Mouse (Mus musculus): ENCODE data around the gene Mbd5. TPM values are rescaled to one million over a fixed set of nuclear protein-coding genes. Genes with fewer than 3 reads are reported as not detected.
"Not testable (repeated sequence)": the region's sequence is repeated elsewhere in the genome, so short reads cannot be mapped to it uniquely, and the experiment has no call there.

The Mbd5 gene
- total RNA-seq, 2 experiments from 2014 or later: 36.0 to 40.2 TPM

- DNase-seq: no peak
- no peak for TF ChIP-seq CTCF (IDR thresholded peaks at IDR 0.05)
Observed at GRCm38 (mm10) chr2:49191695-49192094, 242.4 kb downstream of the Mbd5 start.

GRCm38 (mm10) chr2:49204081-49204480 lies 254.8 kb downstream of the Mbd5 start:
- no peak overlapping the region for H3K27ac ChIP-seq
- no peak overlapping the region for H3K4me3 ChIP-seq
- no peak for DNase-seq
- intact Hi-C loops (cut with DNase I): no loop called here
- TF ChIP-seq CTCF (IDR thresholded peaks at IDR 0.05): no peak

More at GRCm38 (mm10) chr2:49191695-49192094, 242.4 kb downstream of the Mbd5 start:
- intact Hi-C loops (cut with DNase I): no loop called here
- no peak overlapping the region for H3K27ac ChIP-seq
- H3K4me3 ChIP-seq: no peak overlapping the region

DNA sequence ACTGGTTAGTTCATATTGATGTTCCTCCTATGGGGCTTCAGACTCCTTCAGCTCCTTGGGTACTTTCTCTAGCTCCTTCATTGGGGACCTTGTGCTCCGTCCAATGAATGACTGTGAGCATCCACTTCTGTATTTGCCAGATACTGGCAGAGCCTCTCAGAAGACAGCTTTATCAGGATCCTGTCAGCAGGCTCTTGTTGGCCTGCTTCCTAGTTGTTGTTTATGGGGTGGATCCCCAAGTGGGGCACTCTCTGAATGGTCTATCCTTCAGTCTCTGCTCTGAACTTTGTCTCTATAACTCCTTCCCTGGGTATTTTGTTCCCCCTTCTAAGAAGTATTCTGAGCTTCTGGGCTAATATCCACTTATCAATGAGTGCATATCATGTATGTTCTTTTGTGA lies 256.4 kb downstream of the Mbd5 start:
- DNase-seq; H3K4me3 ChIP-seq; intact Hi-C loops (cut with DNase I); H3K27ac ChIP-seq: not testable (repeated sequence)

DNA sequence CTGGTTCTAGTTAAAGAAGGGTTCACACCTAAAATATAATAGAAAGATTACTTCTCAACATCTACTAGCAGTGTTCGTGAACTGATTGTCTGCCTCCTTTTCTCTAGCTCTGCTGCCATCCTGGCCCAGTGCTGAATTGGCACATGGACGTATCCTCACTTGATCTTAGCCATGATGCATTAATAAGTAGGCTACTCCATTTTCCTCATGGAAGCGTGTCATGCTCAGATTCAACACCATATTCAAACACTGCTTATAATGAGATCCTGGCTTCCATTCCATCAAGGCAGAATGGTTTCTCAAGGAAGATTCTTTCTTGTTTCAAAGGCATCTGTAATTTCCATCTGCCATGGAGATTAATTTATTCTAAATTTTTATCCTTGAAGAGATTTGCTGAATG lies 260.0 kb downstream of the Mbd5 start:
- no peak for DNase-seq
- H3K27ac ChIP-seq: no peak overlapping the region
- no peak for TF ChIP-seq CTCF (IDR thresholded peaks at IDR 0.05)
- intact Hi-C loops (cut with DNase I): no loop called here
- no peak overlapping the region for H3K4me3 ChIP-seq

- intact Hi-C loops (cut with DNase I): no loop called here
- no peak for DNase-seq
- TF ChIP-seq CTCF (IDR thresholded peaks at IDR 0.05): no peak
- Histone ChIP-seq H3K4me3 (no peak overlapping the region), H3K27ac (no peak overlapping the region)
Observed at GRCm38 (mm10) chr2:49210408-49210807, 261.1 kb downstream of the Mbd5 start.

DNA sequence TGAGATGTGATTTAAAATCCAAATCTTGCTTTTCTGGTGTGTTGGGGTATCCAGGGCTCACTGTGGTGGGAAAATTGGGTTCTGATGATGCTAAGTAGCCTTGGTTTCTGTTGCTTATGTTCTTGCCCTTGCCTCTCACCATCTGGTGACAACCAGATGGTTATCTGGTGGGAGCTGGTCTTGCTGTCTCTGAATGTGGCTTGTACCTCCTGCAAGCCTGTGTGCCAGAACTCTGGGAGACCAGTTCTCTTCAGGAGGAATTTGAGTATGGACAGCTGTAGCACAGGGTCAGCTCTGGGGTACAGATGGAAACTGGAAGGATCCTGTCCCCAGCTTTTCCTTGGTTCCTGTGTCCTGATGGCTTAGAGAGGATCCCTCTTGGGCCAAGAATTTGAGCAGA lies 280.4 kb downstream of the Mbd5 start:
- DNase-seq: no peak
- no peak for TF ChIP-seq CTCF (IDR thresholded peaks at IDR 0.05)
- H3K4me3 ChIP-seq: no peak overlapping the region
- no peak overlapping the region for H3K27ac ChIP-seq
- intact Hi-C loops (cut with DNase I): no loop called here

DNA sequence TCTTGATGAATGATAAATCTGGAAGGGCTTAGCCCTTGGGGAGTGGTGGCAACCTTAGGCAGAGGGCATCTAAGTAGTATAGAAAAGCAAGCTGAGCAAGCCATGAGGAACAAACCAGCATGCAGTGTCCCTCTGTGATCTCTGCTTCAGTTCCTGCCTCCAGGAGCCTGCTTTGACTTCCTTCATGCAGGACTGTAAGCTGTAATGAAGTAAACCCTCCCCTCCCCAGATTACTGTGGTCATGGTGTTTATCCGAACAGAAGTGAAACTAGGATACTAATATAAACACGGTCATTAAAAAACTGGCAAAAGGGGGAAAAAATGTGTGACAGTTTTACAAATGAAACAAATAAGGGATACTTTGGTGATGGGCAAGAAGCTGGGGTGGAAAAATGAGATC lies 284.8 kb downstream of the Mbd5 start:
- H3K27ac ChIP-seq: no peak overlapping the region
- no peak for DNase-seq
- no peak overlapping the region for H3K4me3 ChIP-seq
- intact Hi-C loops (cut with DNase I): no loop called here
- TF ChIP-seq CTCF (IDR thresholded peaks at IDR 0.05): no peak

DNA sequence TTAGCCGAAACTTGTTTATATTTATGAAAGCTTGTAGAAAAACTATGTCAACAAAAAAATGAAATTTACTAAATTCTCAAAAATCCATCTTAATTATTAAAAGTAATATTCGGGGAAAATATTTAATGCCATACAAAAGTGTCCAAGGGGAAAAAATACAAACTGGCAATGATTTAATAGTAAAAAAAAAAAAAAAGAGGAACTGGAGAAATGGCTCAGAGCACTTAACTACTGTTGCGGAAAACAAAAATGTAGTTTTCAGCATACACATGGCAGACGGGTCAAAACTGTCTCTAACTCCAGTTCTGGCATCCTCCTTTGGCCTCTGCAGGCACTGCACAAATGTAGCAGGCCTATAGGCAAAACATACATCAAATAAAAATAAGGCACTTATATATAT lies 292.4 kb downstream of the Mbd5 start:
- TF ChIP-seq CTCF (IDR thresholded peaks at IDR 0.05): no peak
- intact Hi-C loops (cut with DNase I): no loop called here
- DNase-seq: no peak
- Histone ChIP-seq H3K4me3 (no peak overlapping the region), H3K27ac (no peak overlapping the region)

GRCm38 (mm10) chr2:49264092-49264491 lies 314.8 kb downstream of the Mbd5 start:
- no peak overlapping the region for H3K4me3 ChIP-seq
- no peak overlapping the region for H3K27ac ChIP-seq
- TF ChIP-seq CTCF (IDR thresholded peaks at IDR 0.05): no peak
- DNase-seq: no peak
- intact Hi-C loops (cut with DNase I): no loop called here

DNA sequence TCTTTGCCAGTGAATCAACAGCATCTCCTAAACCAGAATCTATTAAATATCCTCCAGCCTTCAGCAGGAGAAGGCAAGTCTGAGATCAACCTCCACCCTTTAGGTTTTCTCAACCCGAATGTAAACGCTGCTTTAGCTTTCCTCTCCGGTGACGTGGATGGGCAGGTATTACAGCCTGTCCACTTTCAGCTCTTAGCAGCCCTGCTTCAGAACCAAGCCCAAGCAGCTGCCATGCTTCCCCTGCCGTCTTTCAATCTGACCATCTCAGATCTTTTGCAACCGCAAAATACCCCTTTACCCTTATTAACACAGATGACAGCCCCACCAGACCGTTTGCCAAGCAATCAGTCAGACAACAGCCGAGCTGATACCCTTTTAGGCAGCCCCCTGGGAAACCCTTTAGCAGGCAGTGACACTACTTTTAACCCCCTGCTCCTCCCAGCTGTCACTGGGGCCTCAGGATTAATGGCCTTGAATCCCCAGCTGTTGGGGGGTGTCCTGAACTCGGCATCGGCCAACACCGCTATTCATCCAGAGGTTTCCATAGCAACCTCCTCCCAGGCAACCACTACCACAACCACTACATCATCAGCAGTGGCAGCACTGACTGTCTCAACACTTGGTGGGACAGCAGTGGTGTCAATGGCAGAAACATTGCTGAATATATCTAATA lies 323.1 kb downstream of the Mbd5 start:
- intact Hi-C loops (cut with DNase I): no loop called here
- no peak overlapping the region for H3K27ac ChIP-seq
- TF ChIP-seq CTCF (IDR thresholded peaks at IDR 0.05): no peak
- no peak overlapping the region for H3K4me3 ChIP-seq
- no peak for DNase-seq

DNA sequence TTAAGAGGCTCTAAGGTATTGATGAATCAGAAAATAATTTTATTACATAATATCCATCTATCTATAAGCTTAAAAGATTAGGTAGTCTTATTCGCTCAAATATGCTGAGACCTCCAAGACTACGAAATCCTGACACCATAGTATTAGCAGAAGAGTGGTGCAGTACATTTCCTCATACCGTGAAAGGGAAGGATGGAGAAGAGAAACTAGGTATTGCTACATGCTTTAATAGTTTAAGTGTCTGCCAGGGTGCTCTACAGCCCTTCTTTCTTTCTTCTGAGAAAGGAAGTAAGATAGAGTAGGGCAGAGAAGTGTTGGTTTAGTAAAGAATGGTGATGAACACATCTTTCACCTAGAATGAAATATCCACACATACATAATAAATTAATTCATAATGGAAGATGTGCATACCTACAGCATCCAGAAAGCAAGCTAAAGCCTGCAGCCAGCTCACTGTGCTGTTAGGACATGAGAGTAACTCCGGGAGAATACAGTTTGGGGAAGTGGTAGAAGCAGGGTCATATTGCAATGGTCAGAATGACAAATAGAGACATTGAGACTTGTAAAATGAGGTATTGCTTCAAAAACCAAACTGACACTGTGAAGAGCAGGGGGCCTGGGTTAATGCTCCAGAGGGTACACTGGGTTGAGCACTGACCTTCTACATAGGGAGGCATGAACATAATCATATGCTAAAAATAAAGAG lies 326.9 kb downstream of the Mbd5 start:
- TF ChIP-seq CTCF (IDR thresholded peaks at IDR 0.05): no peak
- no peak for DNase-seq
- intact Hi-C loops (cut with DNase I): no loop called here
- H3K4me3 ChIP-seq: no peak overlapping the region
- H3K27ac ChIP-seq: no peak overlapping the region

GRCm38 (mm10) chr2:49280496-49280895 lies 331.2 kb downstream of the Mbd5 start:
- no peak for DNase-seq
- TF ChIP-seq CTCF (IDR thresholded peaks at IDR 0.05): no peak
- intact Hi-C loops (cut with DNase I): no loop called here

DNA sequence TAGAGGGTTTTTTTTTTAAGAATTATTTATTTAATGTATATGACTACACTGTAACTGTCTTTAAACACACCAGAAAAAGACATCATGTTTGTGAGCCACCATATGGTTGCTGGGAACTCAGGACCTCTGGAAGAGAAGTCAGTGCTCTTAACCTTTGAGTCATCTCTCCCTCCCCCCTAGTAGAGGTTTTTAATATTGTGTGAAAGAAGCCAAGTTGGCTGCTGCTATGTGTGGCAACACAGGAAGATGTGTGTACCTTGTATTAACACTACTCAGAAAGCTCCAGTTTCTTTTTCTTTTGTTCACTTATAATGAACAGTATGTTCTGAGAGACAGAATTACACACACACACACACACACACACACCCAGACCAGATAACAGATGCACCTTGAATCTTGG lies 334.3 kb downstream of the Mbd5 start:
- H3K27ac ChIP-seq: no peak overlapping the region
- intact Hi-C loops (cut with DNase I): no loop called here
- no peak for TF ChIP-seq CTCF (IDR thresholded peaks at IDR 0.05)
- no peak overlapping the region for H3K4me3 ChIP-seq
- no peak for DNase-seq

More at GRCm38 (mm10) chr2:49280496-49280895, 331.2 kb downstream of the Mbd5 start:
- no peak overlapping the region for H3K27ac ChIP-seq
- H3K4me3 ChIP-seq: no peak overlapping the region

DNA sequence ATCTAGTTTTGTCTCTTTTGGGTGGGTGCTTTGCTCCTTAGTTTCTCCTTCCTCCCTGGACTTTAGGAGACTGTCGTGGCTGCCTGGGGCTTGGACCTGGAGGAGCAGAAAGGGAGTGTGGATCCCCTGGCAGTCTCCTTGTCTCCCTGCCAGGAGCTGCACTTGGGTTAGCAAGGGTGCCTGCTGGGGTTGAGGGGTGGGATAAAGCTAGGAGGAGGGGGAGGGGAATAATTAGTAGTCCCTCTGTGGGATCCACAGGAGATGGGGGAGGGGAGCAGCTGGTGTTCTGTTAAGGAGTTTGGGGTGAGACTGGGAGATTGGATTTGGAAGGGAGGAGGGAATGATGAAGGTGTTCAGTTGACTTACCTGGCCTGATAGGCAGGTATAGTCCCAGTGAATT lies 337.7 kb downstream of the Mbd5 start:
- DNase-seq: no peak
- intact Hi-C loops (cut with DNase I): no loop called here
- no peak for TF ChIP-seq CTCF (IDR thresholded peaks at IDR 0.05)

More for the DNA sequence above, 337.7 kb downstream of the Mbd5 start:
- H3K27ac ChIP-seq: no peak overlapping the region
- H3K4me3 ChIP-seq: no peak overlapping the region
